ENCODE assay signal across 12 mouse cellular contexts in genomic region chr2:168338382-168338781, GRCm38 (mm10). TPM values are rescaled to one million over a fixed set of nuclear protein-coding genes. Genes with fewer than 3 reads are reported as not detected.
A peak's percentile ranks its signal among the peaks of the same experiment; 100 is the strongest.
DNase-seq lines count a peak whose midpoint lies in the region; ATAC-seq lines count a peak whose summit lies in the region.
"Had no signal": no experiment of that assay in that cellular context is flagged by ENCODE, and none has a peak within 500 bp of the region (broad histone marks: within the 10 kb centered on the region; RNA-seq: fewer than 3 reads in every experiment).

No protein-coding gene starts in this region.

- H3K9ac ChIP-seq in neural tube, embryonic 15.5 days (replicated peaks), result no peak overlapping the region
- H3K9ac ChIP-seq in hindbrain, embryonic 14.5 days, result no peak overlapping the region
- H3K9ac ChIP-seq: limb, embryonic 15.5 days had no signal

- no peak overlapping the region for H3K27ac ChIP-seq in neural tube, embryonic 15.5 days (replicated peaks)
- H3K27ac ChIP-seq in hindbrain, embryonic 14.5 days, result no peak overlapping the region
- H3K27ac ChIP-seq: limb, embryonic 15.5 days had no signal

- 41% methylated on average over 4 of the region's 4 CpGs for WGBS in neural tube, embryonic 15.5 days
- WGBS in hindbrain, embryonic 14.5 days, result 15% methylated on average over 4 of the region's 4 CpGs

- H3K36me3 ChIP-seq in neural tube, embryonic 15.5 days, result no peaks in the 10 kb centered on the region
- H3K36me3 ChIP-seq in hindbrain, embryonic 14.5 days (replicated peaks; ENCODE audit: control insufficient read depth, insufficient read depth), result no peaks in the 10 kb centered on the region
- H3K36me3 ChIP-seq: limb, embryonic 15.5 days had no signal

- no peak overlapping the region for H3K4me2 ChIP-seq in neural tube, embryonic 15.5 days
- no peak overlapping the region for H3K4me2 ChIP-seq in hindbrain, embryonic 14.5 days (replicated peaks)
- H3K4me2 ChIP-seq: limb, embryonic 15.5 days had no signal

- peaks cover 30% of the 10 kb centered on the region for H3K4me1 ChIP-seq in neural tube, embryonic 15.5 days
- peaks cover 17% of the 10 kb centered on the region for H3K4me1 ChIP-seq in hindbrain, embryonic 14.5 days (replicated peaks; ENCODE audit: control insufficient read depth, insufficient read depth, low read length)

- no peak overlapping the region for H3K4me3 ChIP-seq in neural tube, embryonic 15.5 days (replicated peaks)
- H3K4me3 ChIP-seq in hindbrain, embryonic 14.5 days (replicated peaks; ENCODE audit: low read length), result no peak overlapping the region
- H3K4me3 ChIP-seq: limb, embryonic 15.5 days had no signal

- H3K27me3 ChIP-seq in neural tube, embryonic 15.5 days (replicated peaks), result no peaks in the 10 kb centered on the region; the same call in 1 of the 2 replicates
- H3K27me3 ChIP-seq in hindbrain, embryonic 14.5 days (ENCODE audit: control insufficient read depth, insufficient read depth, low read length), result no peaks in the 10 kb centered on the region
- H3K27me3 ChIP-seq: limb, embryonic 15.5 days had no signal

- no peak for ATAC-seq in neural tube, embryonic 15.5 days (ENCODE audit: low FRiP score)
- no peak for ATAC-seq in hindbrain, embryonic 14.5 days (ENCODE audit: low FRiP score)

- peak; percentile 36 for DNase-seq in neural tube, embryonic 10.5 days (ENCODE audit: extremely low spot score, low spot score)
- peak; percentile 59 for DNase-seq in hindbrain, embryonic 14.5 days (ENCODE audit: low spot score)
- DNase-seq in mesoderm, embryonic 11.5 days (ENCODE audit: low read depth, low spot score), result peak; percentile 72
- no peak for DNase-seq in thymus, postnatal 10 days (ENCODE audit: low spot score in 2 of 2)
- DNase-seq in liver, result no peak
- DNase-seq in adrenal gland, adult 18-20 months (ENCODE audit: low spot score in 2 of 2), result no peak
- no peak for DNase-seq in urinary bladder, postnatal 4 days (ENCODE audit: low spot score in 2 of 2)
- DNase-seq: adrenal gland, postnatal 36 days; spleen, adult 18-20 months had no signal

- H3K9me3 ChIP-seq in neural tube, embryonic 15.5 days (replicated peaks), result no peaks in the 10 kb centered on the region
- no peaks in the 10 kb centered on the region for H3K9me3 ChIP-seq in hindbrain, embryonic 14.5 days (ENCODE audit: control insufficient read depth, low read length)
- H3K9me3 ChIP-seq: limb, embryonic 15.5 days had no signal

RNA-seq across cellular contexts. Expression of gene Kcng1, which starts 56.8 kb away (rescaled TPM):
- polyA plus RNA-seq in neural tube, embryonic 15.5 days (2015; fragmentation: Nextera tagmentation; extraction: Ambion mirVana), result 0.95 and 1.7 TPM in 2 replicates
- 0.87 and 1.4 TPM in 2 replicates for polyA plus RNA-seq in hindbrain, embryonic 14.5 days (2014; fragmentation: Nextera tagmentation; extraction: Ambion mirVana)
- total RNA-seq in adrenal gland, adult 18-20 months (2021), result not detected
- total RNA-seq: adrenal gland, postnatal 36 days; heart, adult 8-10 months had no signal

Comparison
In these comparisons a context has a peak if more than half of its experiments do, and no peak if none do; other contexts are left out.
1. DNase-seq: peak in neural tube, embryonic 10.5 days (single experiment), hindbrain, embryonic 14.5 days (single experiment) and mesoderm, embryonic 11.5 days (single experiment); none in thymus, postnatal 10 days (0 of 2), liver (single experiment), adrenal gland, adult 18-20 months (0 of 2) and urinary bladder, postnatal 4 days (0 of 2).